In the genomic region with DNA sequence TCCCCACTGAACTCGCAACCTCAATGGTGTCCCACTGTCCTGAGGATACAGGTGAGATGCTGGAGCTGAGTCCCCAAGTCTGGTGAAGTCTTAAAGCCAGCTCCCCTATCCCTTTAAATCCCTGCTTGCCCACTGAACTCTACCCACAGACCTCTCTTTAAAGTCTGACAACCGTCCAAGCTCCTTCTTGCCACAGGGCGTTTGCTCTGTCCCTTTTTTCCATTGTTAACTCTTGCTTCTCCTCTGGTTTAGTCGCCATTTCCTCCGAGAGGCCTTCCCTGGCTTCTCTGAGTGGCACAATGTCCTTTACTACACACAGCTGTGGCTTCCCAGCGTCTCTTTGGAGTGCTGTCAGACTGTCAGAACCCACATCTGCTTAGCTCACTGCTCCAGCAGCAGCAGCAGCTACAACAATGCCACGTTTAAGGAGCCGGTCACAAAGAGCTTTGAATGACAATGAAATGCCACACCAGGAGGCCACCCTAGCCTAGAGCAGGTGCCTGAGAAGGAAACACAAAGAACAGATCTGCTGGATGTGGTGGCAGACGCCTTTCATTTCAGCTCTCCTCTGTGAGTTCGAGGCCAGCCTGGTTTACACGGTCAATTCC, we compare ENCODE assay signal across 7 mouse cellular contexts. TPM values are rescaled to one million over a fixed set of nuclear protein-coding genes. Genes with fewer than 3 reads are reported as not detected.
DNase-seq lines count a peak whose midpoint lies in the region; ATAC-seq and TF ChIP-seq lines count a peak whose summit lies in the region.

No protein-coding gene starts in this region.

- peak overlapping the region; percentile 72 for H3K27ac ChIP-seq in left cerebral cortex, adult 2 months
- H3K27ac ChIP-seq in embryonic facial prominence, embryonic 13.5 days: 0 out of 2 replicates have a peak overlapping the region, but pooled peaks have one; percentile 16
- peak overlapping the region; percentile 42 for H3K27ac ChIP-seq in hindbrain, postnatal 0 days

- peaks cover 10% of the 10 kb centered on the region for H3K36me3 ChIP-seq in embryonic facial prominence, embryonic 13.5 days
- H3K36me3 ChIP-seq in hindbrain, postnatal 0 days (ENCODE audit: insufficient read depth, low read length): 0 out of 2 replicates have a peak, but pooled peaks cover 5% of the 10 kb centered on the region

- 21% methylated on average over 11 of the region's 11 CpGs for WGBS in embryonic facial prominence, embryonic 13.5 days
- WGBS in hindbrain, postnatal 0 days: 12% methylated on average over 11 of the region's 11 CpGs

- no peak for ATAC-seq in embryonic facial prominence, embryonic 13.5 days (ENCODE audit: insufficient number of reproducible peaks, insufficient read depth, low FRiP score, low TSS enrichment, low read depth)
- no peak for ATAC-seq in hindbrain, postnatal 0 days

- no peak for DNase-seq in left cerebral cortex, adult 2 months (ENCODE audit: extremely low spot score in 1 of 2, low spot score in 2 of 2)
- no peak for DNase-seq in left cerebral cortex, adult 18-20 months (ENCODE audit: low spot score in 2 of 2)
- DNase-seq in hindbrain, postnatal 0 days (ENCODE audit: low spot score): no peak
- no peak for DNase-seq in frontal cortex, postnatal 10 days (ENCODE audit: low spot score in 2 of 2)
- DNase-seq in gastrocnemius, postnatal 25 days: no peak
- DNase-seq in right cerebral cortex, postnatal 36 days (ENCODE audit: low spot score in 2 of 2): no peak

- no peak for TF ChIP-seq CTCF in left cerebral cortex, adult 2 months (IDR thresholded peaks at IDR 0.05)
- no peak for TF ChIP-seq CTCF in hindbrain, postnatal 0 days (IDR thresholded peaks at IDR 0.05; ENCODE audit: low read depth)

- peak overlapping the region; percentile 54; the same call in 1 of the 2 replicates for H3K9ac ChIP-seq in embryonic facial prominence, embryonic 13.5 days
- H3K9ac ChIP-seq in hindbrain, postnatal 0 days (replicated peaks; ENCODE audit: low read length): 0 out of 2 replicates have a peak overlapping the region, but pooled peaks have one; percentile 26

- H3K4me2 ChIP-seq in embryonic facial prominence, embryonic 13.5 days: peak overlapping the region; percentile 4; the same call in 1 of the 2 replicates
- no peak overlapping the region for H3K4me2 ChIP-seq in hindbrain, postnatal 0 days (ENCODE audit: low read depth, low read length)

- no peaks in the 10 kb centered on the region for H3K9me3 ChIP-seq in embryonic facial prominence, embryonic 13.5 days
- H3K9me3 ChIP-seq in hindbrain, postnatal 0 days (ENCODE audit: low read length): no peaks in the 10 kb centered on the region

- H3K4me3 ChIP-seq in left cerebral cortex, adult 2 months: no peak overlapping the region
- H3K4me3 ChIP-seq in embryonic facial prominence, embryonic 13.5 days: 0 out of 2 replicates have a peak overlapping the region, but pooled peaks have one; percentile 3
- H3K4me3 ChIP-seq in hindbrain, postnatal 0 days (ENCODE audit: low read length): no peak overlapping the region

- H3K27me3 ChIP-seq in embryonic facial prominence, embryonic 13.5 days: no peaks in the 10 kb centered on the region
- H3K27me3 ChIP-seq in hindbrain, postnatal 0 days (ENCODE audit: insufficient read depth, low read length): no peaks in the 10 kb centered on the region

- intact Hi-C loops in left cerebral cortex, adult 2 months (cut with DNase I): no loop called here

- peaks cover 56% of the 10 kb centered on the region for H3K4me1 ChIP-seq in embryonic facial prominence, embryonic 13.5 days
- H3K4me1 ChIP-seq in hindbrain, postnatal 0 days (ENCODE audit: insufficient read depth, low read length): peaks cover 29% of the 10 kb centered on the region; the same call in 1 of the 2 replicates

RNA-seq across cellular contexts. Expression of a gene that starts 7.8 kb away (rescaled TPM):
- total RNA-seq in left cerebral cortex, adult 2 months (2021): 100 to 1,000 TPM; 281 TPM
- 100 to 1,000 TPM; 251 to 254 TPM for total RNA-seq in left cerebral cortex, adult 18-20 months (2021)
- polyA plus RNA-seq in embryonic facial prominence, embryonic 13.5 days (2015; fragmentation: Nextera tagmentation; extraction: Ambion mirVana): 48.8 and 57.0 TPM in 2 replicates
- total RNA-seq in hindbrain, postnatal 0 days (2014; rRNA removed): 106 and 109 TPM in 2 replicates
- 51.0 and 54.6 TPM in 2 replicates for polyA plus RNA-seq in hindbrain, postnatal 0 days (2015; fragmentation: Nextera tagmentation; extraction: Ambion mirVana)
- total RNA-seq in gastrocnemius, postnatal 25 days (2021): 100 to 1,000 TPM; 166 to 187 TPM

RNA-seq across cellular contexts. Expression of a gene that starts 13.8 kb away (rescaled TPM):
- 10 to 100 TPM; 77.0 to 87.5 TPM for total RNA-seq in left cerebral cortex, adult 2 months (2021)
- 10 to 100 TPM; 84.5 to 87.3 TPM for total RNA-seq in left cerebral cortex, adult 18-20 months (2021)
- 122 and 126 TPM in 2 replicates for polyA plus RNA-seq in embryonic facial prominence, embryonic 13.5 days (2015; fragmentation: Nextera tagmentation; extraction: Ambion mirVana)
- total RNA-seq in hindbrain, postnatal 0 days (2014; rRNA removed): 88.9 and 97.4 TPM in 2 replicates
- 187 and 188 TPM in 2 replicates for polyA plus RNA-seq in hindbrain, postnatal 0 days (2015; fragmentation: Nextera tagmentation; extraction: Ambion mirVana)
- 10 to 100 TPM; 18.0 to 21.0 TPM for total RNA-seq in gastrocnemius, postnatal 25 days (2021)

RNA-seq across cellular contexts. Expression of a gene that starts 38.2 kb away (rescaled TPM):
- total RNA-seq in left cerebral cortex, adult 2 months (2021): 1 to 10 TPM; 1.9 to 3.0 TPM
- 1 to 10 TPM; 1.7 to 2.8 TPM for total RNA-seq in left cerebral cortex, adult 18-20 months (2021)
- polyA plus RNA-seq in embryonic facial prominence, embryonic 13.5 days (2015; fragmentation: Nextera tagmentation; extraction: Ambion mirVana): 33.9 and 43.4 TPM in 2 replicates
- total RNA-seq in hindbrain, postnatal 0 days (2014; rRNA removed): 11.6 and 17.7 TPM in 2 replicates
- polyA plus RNA-seq in hindbrain, postnatal 0 days (2015; fragmentation: Nextera tagmentation; extraction: Ambion mirVana): 5.5 and 5.9 TPM in 2 replicates
- total RNA-seq in gastrocnemius, postnatal 25 days (2021): 1 to 10 TPM in 1 of 2 experiments, under 1 TPM in 1; 0.96 to 3.9 TPM

RNA-seq across cellular contexts. Expression of a gene that starts 45.8 kb away (rescaled TPM):
- total RNA-seq in left cerebral cortex, adult 2 months (2021): 100 to 1,000 TPM; 149 to 158 TPM
- 100 to 1,000 TPM; 132 to 156 TPM for total RNA-seq in left cerebral cortex, adult 18-20 months (2021)
- polyA plus RNA-seq in embryonic facial prominence, embryonic 13.5 days (2015; fragmentation: Nextera tagmentation; extraction: Ambion mirVana): 248 and 262 TPM in 2 replicates
- total RNA-seq in hindbrain, postnatal 0 days (2014; rRNA removed): 85.7 and 128 TPM in 2 replicates
- polyA plus RNA-seq in hindbrain, postnatal 0 days (2015; fragmentation: Nextera tagmentation; extraction: Ambion mirVana): 108 and 123 TPM in 2 replicates
- 10 to 100 TPM; 90.9 to 92.4 TPM for total RNA-seq in gastrocnemius, postnatal 25 days (2021)

Comparison
In these comparisons a context has a peak if more than half of its experiments do, and no peak if none do; other contexts are left out.
1. H3K27ac ChIP-seq: peak in every context shown above with its lines; median percentile 72 in left cerebral cortex, adult 2 months; 42 in hindbrain, postnatal 0 days; 16 in embryonic facial prominence, embryonic 13.5 days.